Mouse (Mus musculus) MEL-GATA-1-ER (cell line): ENCODE measurements around the gene Tex14.
A peak's percentile ranks its signal among the peaks of the same experiment; 100 is the strongest.
"Not testable (repeated sequence)": the region's sequence is repeated elsewhere in the genome, so short reads cannot be mapped to it uniquely, and the experiment has no call there.

ENCODE experiments used
- DNase-seq: peaks from one replicate; pipeline ENCODE4 v3.0.0-alpha.2; 2012; ENCODE audit warnings: low read depth; ENCODE audit errors: extremely low read depth

The Tex14 gene

DNA sequence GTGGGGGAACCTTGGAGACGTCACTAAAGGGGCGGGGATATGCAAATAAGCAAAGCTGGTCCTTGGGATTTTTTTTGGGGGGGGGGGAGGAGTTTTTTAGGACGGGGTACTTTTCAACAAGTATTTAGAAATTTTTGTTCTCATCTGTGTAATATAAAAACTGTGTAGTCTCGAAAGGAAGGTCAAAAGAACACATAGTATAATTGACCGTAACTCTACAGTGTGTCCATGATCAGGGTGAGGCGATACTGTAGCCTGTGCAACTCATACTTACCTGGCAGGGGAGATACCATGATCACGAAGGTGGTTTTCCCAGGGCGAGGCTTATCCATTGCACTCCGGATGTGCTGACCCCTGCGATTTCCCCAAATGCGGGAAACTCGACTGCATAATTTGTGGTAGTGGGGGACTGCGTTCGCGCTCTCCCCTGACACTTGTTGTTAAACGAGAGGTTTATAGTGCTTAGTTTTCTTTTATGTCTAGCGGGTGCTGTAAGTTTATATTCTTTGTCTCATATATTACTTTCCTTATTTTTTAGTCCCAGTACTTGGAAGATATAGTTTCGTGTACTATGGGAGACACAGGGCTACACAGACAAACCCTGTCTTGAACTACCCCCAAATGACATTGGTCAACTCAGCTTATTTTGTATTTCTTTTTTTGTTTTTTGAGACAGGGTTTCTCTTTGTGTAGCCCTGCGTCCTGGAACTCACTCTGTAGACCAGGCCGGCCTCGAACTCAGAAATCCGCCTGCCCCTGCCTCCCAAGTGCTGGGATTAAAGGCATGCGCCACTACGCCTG is 21.8 kb downstream of the Tex14 start:
- DNase-seq: peak; percentile 99

DNA sequence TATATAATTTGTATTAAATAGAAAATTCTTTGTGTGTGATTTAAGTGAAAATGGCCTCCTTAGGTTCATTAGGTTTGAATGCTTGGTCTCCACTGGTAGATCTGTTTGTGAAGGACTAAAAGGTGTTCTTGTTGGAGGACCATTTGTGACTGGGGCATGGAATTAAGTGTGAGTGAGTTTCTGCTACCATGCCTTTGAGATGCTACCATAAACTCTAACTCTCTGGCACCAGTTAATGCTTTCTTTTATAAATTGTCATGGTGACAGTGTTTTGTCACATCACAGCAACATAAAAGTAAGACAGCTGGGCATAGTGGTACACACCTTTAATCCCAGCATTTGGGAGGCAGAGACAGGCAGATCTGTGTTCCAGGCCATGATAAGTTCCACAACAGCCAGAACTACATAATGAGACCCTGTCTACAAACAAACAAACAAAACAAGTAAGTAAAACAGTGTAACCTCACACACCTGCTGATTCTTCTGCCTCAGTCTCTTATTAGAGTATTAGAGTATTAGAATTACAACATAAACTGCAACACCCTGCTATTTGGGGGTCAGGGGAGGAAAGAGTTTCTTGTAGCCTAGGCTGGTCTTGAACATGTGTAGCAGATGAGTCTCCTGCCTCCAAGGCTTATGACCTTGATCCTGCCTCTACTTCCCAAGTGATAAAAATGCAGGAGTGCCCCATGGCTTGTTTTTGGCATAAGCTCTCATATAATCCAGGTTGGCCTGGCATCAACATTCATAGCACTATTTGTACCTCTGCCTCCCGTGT is 22.6 kb downstream of the Tex14 start:
- peak; percentile 91 for DNase-seq

DNA sequence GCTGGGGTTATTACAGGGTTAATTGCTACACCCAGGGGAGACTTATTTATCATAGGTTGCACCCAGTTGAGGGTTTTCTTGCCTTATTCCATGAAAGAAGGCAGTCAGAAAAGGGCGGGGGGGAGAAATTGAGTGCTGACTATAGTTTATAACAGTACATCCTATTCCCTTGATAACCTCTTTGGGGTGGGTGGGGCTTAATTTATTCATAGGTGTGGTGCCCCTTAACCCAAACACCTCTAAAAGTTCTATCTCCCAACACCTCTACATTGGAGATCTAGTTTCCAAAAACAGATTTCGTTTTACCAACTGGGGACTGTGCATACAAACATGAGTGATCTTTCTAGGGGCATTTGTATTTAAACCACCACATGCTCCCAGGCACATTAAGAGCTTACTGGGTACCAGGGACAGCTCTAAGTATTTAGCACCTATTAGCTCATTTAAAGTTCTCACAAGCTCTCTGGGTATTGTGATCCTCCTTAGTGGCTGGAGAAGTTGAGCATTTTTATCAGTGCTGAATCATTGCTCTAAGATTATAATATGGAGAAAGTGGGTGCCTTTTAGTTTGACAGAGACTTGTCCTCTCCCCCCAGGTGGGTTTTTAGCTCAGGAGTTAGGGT is 23.3 kb downstream of the Tex14 start:
- no peak for DNase-seq

DNA sequence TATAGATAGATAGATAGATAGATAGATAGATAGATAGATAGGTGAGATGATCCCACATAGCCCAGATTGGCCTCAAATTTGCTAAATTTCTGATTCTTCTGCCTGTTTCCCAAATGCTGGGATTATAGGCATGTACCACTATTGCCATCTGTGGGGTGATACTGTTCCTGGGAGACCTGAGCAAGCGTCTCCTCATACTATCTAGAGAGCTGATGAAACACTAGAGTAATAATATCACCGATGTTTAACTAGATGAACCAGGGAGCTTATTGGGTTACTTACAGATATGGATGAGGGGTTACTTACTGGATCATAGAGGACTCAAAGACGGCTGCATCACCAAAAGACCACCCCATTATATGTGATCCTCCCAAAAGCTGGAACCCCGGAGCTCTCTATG is 24.5 kb downstream of the Tex14 start:
- no peak for DNase-seq

DNA sequence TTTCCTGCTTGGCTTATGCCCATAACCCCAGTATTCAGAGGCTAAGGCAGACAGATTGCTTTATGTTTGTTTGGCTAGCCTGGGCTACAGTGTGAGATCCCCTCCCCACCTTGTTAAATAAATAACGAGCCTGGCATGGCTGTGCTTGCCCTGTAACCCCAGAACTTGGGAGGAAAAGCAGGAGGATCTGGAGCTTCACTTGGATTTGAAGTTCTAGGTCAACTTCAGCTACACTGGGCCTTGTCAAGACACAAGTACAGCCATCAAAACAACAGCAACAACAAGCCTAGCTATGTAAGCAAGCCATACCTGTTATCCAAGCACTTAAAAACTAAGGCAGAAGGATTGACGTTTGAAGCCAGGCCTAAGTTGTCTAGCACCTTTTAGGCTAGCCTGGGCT is 25.5 kb downstream of the Tex14 start:
- no peak for DNase-seq

DNA sequence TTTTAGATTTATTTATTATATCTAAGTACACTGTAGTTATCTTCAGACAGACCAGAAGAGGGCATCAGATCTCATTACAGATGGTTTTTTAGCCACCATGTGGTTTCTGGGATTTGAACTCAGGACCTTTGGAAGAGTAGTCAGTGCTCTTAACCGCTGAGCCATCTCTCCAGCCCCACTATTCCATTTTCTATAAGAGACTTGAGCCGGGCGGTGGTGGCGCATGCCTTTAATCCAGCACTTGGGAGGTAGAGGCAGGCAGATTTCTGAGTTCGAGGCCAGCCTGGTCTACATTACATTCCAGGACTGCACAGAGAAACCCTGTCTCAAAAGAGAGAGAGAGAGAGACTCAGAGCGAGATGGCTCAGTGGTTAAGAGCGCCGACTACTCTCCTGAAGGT is 26.9 kb downstream of the Tex14 start:
- not testable (repeated sequence) for DNase-seq

DNA sequence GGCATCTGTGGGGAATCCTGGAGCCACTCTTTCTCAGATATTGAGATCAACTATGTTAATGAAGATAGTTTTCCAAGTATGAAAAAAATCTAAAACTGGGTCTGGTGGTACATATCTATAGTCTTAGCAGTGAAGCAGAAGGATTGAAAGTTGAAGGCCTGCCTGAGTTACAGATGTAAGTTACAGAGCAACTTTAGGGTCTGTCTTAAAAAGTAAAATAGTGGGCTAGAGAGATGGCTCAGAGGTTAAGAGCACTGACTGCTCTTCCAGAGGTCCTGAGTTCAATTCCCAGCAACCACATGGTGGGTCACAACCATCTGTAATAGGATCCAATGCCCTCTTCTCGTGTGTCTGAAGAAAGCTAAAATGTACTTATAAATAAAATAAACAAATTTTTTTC is 27.6 kb downstream of the Tex14 start:
- no peak for DNase-seq

DNA sequence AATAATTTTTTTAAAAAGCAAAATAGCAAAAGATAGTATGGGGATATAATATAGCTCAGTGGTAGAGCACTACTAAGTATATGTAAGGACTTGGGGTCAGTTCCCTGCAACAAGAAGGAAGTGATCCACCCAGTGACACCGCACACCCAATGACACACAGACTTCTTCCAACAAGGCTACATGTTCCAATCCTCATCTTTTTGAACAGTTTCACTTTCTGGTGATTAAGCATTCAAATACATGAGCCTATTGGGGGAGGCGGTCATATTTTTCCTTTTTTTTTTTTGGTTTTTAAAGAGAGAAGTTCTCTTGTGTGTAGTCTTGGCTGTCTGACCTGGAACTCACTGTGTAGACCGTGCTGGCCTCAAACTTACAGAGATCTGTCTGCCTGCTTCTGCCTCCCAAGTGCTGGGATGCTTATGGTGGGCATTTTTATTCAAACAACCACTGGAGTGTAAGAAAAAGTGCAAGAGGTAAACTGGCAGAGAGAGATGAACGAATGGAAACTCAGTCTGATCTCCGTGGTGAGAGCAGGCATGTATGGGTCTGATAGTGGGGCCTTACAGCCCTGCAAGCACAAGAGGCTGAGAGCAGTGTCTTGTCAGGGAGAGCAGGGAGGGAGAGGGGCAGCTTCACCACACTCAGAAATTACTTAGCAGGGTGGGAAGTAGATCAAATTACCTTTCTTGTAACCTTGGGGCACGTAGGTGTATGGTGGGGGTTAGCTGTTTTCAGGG is 28.2 kb downstream of the Tex14 start:
- no peak for DNase-seq

DNA sequence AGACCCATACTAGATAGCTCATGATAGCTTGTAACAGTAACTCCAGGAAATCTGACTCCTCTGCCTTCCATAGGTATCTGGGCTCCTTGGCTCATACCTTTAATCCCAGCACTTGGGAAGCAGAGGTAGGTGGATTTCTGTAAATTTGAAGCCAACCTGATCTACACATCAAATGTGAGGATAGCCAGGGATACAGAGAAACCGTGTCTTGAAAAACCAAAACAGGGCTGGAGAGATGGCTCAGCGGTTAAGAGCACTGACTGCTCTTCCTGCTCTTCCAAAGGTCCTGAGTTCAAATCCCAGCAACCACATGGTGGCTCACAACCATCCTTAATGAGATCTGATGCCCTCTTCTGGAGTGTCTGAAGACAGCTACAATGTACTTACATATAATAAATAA is 30.2 kb downstream of the Tex14 start:
- DNase-seq: not testable (repeated sequence)

DNA sequence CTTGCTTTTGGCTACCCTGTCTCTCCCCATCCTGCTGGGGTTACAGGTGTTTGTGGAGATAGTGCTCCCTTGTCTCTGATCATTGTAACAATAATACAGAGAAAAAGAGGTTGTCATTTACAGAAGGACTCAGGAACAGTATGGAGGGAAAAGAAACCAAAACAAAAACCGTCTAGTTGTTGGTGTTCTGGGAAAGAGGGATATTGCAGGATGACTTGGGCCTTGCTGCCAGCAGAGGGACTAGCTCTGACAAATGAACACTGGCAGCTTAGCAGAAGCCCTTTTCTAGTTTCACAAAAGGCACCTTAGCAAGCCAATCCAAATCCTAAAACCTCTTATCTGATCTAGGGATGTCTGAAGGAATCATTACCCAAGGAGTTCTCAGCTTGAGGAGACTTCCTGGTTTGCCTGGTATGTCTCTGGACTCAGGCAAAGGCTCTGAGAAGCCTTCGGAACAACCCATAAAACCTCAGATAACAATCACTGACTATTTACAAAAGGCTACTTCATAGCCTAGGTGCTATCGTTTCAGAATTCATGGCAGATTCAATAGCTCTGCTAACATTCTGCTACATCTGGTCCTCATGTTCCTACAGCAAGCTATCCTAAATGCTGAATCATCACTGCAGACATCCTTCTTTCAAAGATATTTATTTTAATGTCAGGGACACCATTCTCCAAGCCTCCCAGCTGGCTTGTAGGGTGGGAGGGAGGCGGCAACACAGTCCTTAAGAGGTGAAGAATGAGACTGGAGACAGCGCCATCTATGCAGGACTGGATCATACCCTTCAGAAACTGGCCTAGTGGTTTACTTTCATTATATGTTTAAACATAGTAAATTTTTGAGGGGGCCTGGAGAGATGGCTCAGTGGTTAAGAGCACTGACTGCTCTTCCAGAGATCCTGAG is 31.7 kb downstream of the Tex14 start:
- no peak for DNase-seq

DNA sequence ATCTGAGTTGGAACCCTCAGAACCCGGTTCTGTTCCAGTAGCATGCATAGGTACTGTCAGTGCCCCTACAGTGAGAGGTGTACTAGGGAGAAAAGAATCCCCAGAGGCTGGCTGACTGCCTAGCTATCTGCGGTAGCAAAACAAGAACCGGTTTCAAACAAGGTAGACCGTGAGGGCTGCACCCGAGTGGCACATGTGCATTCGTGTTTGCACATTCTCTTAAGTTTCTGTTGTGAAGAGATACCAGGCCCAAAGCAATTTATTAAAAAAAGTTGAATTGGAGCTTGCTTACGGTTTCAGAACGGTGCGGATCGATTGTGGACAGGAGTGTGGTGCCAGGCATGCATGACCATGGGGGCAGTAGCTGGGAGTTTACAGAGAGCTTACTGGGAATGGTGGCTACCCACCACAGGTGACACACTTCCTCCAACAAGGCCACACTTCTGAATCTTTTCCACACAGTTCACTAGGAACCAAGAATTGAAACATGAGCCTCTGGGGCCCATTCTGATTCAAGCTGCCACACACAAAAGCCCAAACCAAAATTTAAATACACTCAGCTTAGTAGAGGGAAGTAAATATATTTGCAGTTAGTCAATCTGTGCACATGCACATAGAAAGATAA is 35.0 kb downstream of the Tex14 start:
- DNase-seq: no peak

DNA sequence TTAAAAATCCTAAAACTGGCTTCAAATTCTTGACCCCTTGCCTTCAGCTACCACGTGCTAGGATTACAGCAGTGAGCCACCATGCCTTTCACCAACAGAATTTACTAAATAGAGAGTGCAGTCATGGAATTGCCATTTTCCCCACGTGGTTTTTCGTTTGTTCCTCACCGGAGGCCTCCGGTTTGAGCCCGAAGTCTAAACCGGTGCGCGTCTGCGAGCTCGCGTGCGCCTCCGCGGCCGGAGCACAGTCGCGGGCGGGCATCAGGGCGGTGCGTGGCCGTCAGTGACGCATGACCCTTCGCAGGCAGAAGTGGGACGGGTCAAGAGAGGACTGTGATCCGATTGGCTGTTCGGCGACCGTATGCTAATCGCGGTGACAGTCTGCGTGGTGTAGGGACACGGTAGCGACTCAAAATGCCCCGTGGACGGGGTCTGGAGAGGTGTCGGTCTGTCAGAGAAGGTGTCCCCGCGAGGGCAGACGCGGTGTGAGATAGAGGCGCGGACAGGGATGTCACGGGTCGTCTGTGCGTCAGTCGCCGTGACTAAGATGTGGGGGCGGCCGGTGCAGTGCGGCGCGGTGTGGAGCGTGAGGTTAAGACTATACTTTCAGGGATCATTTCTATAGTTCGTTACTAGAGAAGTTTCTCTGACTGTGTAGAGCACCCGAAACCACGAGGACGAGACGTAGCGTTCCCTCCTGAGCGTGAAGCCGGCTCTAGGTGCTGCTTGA is 37.9 kb downstream of the Tex14 start:
- DNase-seq: not testable (repeated sequence)

DNA sequence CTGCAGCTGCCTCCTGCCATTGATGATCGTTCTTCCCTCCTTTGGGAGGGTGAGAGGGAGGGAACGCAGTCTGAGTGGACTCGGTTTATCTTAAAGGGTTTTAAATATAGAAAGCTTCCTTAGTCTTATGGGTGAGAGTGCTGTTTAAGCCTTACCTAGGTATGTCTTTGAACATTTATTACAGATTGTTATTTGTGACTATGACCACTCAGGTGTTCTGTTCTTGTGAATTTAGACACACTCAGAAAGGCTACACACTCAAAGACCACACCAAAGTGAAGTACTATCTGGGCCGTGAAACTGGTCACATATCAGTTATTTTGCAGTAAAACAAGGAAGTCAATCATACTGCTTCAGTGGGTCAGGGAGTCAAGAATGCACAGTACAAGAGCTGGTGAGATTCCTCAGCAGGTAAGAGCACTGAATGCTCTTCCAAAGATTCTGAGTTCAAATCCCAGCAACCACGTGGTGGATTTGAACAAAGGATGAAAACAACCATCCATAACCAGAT is 38.6 kb downstream of the Tex14 start:
- peak; percentile 100 for DNase-seq

DNA sequence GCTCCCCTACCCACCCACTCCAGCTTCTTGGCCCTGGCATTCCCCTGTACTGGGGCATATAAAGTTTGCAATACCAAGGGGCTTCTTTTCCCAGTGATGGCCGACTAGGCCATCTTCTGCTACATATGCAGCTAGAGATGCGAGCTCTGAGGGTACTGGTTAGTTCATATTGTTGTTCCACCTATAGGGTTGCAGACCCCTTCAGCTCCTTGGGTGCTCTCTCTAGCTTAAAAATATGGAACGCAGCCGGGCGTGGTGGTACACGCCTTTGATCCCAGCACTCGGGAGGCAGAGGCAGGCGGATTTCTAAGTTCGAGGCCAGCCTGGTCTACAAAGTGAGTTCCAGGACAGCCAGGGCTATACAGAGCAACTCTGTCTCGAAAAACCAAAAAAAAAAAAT is 39.2 kb downstream of the Tex14 start:
- not testable (repeated sequence) for DNase-seq

DNA sequence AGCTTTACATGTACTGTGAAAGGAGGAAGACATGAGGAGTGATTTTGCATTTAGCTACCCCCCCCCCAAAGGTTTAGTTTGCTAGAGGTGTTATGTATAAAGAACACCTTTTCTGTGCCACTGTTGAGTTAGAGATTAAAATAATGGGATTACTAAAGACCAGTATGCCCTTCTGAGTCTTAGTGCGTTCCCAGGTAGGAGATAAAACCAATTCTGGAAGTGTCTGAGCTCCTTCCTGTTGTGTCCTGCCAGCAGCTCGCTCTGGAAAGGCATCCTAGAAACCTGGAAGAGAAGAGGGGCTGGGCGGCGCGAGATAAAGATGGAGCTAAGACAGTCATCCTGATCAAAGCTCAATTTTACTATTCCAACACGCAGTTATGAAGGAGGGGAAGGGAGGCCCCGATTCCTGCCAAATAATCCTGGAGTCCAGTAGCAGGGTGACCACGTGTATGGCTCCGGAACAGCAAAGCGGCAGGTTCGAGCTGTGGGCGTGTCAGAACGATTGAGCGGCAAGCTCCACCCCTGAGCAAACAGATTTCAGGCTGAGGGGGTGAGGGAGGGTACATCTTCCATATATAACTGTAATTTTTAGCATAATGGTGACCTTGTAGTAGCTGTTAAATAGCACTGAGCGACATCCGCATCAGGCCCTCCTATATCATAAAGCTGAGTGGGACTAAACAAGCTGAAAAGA is 40.0 kb downstream of the Tex14 start:
- DNase-seq: no peak

DNA sequence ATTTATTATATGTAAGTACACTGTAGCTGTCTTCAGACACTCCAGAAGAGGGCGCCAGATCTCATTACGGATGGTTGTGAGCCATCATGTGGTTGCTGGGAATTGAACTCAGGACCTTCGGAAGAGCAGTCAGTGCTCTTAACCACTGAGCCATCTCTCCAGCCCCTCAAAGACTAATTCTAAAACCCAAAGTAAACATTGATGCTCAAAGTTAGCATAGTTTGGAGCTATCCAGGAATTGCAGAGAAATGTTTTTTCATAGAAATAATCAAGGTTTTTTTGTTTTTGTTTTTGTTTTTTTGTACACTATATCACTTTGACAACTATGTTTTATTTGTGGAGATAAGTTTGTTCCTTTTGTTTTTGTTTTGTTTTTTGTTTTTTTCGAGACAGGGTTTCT is 40.7 kb downstream of the Tex14 start:
- not testable (repeated sequence) for DNase-seq

DNA sequence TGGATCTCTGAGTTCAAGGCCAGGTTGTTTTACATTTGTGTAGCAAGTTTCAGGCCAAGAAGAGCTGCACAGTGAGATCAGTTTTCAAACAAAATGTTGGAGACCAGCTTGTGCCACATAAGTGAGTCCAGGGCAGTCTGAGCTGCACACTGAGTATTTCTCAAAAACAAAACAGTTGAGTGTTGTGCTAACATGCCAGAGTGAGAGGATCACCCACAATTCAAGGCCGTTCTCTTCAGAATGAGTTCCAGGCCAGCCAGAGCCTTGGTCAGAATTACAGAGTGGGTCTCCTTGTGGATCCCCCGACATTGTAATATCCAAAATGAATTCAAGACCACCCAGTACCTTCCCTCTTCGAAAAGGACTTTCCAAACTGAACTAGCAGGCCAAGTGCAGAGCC is 41.3 kb downstream of the Tex14 start:
- DNase-seq: no peak

DNA sequence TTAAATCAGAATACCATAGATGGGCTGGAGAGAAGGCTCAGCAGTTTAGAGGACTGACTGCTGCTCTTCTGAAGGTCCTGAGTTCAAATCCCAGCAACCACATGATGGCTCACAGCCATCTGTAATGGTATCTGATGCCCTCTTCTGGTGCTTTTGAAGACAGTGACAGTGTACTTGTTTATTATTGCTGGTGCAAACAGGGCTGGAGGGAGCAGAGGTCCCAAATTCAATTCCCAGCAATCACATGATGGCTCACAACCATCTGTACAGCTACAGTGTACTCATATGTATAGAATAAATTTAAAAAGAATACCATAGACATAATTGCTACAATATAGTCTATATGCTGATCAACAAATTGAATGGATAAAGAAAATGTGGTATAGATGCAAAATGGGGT is 42.6 kb downstream of the Tex14 start:
- no peak for DNase-seq

DNA sequence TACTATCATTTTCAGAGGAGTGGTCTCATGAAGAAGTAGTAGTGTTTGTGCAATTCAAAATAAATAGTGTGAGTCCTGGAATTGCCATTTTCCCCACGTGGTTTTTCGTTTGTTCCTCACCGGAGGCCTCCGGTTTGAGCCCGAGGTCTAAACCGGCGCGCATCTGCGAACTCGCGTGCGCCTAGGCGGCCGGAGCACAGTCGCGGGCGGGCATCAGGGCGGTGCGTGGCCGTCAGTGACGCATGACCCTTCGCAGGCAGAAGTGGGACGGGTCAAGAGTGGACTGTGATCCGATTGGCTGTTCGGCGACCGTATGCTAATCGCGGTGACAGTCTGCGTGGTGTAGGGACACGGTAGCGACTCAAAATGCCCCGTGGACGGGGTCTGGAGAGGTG is 43.2 kb downstream of the Tex14 start:
- not testable (repeated sequence) for DNase-seq
